Mouse (Mus musculus): ENCODE results near the gene Sytl3.

DNA sequence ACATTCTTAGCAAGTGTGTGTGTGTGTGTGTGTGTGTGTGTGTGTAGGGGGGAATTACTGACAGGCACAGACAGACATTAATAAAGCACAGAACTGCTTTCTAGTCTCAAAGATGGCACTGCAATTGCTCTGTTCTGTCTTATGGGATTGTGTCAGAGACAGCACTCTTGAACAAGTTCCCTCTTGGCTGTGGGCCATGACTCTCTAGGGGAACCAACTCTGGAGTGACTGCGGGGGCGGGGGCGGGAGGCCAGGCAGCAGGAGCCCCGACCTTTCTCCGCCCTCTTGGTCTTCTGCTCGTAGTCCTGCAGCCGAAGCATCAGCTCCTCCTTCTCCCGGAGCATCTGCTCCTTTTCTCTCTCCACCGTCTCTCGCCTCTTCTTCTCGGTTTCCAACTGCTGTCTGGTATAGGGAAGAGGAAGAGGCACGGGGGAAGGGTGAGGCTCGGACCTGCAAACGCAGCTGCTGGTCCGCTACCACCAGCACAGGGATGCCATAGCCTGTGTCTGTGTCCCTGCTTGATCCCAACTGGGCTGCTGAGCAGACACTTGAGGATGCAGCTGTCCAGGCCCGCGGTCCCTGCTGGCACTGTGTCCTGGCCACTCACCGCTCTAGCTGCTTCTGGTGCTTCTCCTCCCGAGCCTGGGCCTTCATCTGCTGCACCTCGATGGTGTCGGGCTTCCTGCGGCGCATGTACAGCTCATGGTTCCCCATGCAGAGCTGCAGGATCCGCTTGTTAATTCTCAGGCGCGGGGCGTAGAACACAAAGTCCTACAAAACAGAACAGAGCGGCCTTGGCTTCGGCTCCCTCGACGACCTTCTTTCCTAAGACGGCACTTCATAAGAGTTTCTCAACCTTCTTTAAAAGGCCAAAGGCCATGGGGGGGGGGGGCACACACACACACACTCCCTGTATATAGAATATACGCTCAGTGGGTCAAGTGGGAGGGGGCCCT lies 83.5 kb downstream of the Sytl3 start:
- no peak for TF ChIP-seq CTCF (IDR thresholded peaks at IDR 0.05; ENCODE audit: insufficient read depth, low read length)
- TF ChIP-seq POLR2A (IDR thresholded peaks at IDR 0.05; ENCODE audit: borderline replicate concordance, extremely low read depth, low read depth, low read length): no peak

Data from lung, adult 2 months (tissue).